Mouse (Mus musculus): Measurements from ENCODE around the gene Hist2h3c1.

Gene Hist2h3c1

GRCm38 (mm10) chr3:96255926-96256593, 9.6 kb downstream of the Hist2h3c1 start:
- no peak for DNase-seq (ENCODE audit: low read depth, low spot score)

GRCm38 (mm10) chr3:96257190-96257589, 10.7 kb downstream of the Hist2h3c1 start:
- no peak for DNase-seq (ENCODE audit: low read depth, low spot score)

GRCm38 (mm10) chr3:96260220-96260619, 13.7 kb downstream of the Hist2h3c1 start:
- no peak for DNase-seq (ENCODE audit: low read depth, low spot score)

DNA sequence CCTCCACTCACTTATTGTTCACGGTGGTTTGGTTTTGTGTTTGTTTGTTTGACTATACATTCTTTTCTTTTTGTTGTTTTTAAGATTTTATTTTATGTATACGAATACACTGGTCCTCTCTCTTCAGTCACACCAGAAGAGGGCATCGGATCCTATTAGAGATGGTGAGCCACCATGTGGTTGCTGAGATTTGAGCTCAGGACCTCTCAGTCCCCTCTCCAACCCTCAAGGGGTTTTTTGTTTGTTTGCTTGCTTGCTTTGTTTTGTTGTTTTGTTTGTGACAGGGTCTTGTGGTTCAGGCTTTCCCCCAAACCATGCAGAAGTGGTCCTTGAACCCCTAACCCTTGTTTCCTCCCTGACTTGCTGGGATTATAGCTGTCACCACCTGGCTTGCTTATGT, 15.1 kb downstream of the Hist2h3c1 start:
- no peak for DNase-seq (ENCODE audit: low read depth, low spot score)

GRCm38 (mm10) chr3:96262216-96262875, 15.9 kb downstream of the Hist2h3c1 start:
- DNase-seq (ENCODE audit: low read depth, low spot score), result peak; percentile 81

- peak; percentile 95 for DNase-seq (ENCODE audit: low read depth, low spot score)
Measured at GRCm38 (mm10) chr3:96262979-96263550, 16.6 kb downstream of the Hist2h3c1 start, which contains the start of gene Hist2h4. Gene Hist2h4 (minus strand): TSS chr3:96263311.

- DNase-seq (ENCODE audit: low read depth, low spot score), result no peak
Measured at GRCm38 (mm10) chr3:96263558-96264403, 17.3 kb downstream of the Hist2h3c1 start.

DNA sequence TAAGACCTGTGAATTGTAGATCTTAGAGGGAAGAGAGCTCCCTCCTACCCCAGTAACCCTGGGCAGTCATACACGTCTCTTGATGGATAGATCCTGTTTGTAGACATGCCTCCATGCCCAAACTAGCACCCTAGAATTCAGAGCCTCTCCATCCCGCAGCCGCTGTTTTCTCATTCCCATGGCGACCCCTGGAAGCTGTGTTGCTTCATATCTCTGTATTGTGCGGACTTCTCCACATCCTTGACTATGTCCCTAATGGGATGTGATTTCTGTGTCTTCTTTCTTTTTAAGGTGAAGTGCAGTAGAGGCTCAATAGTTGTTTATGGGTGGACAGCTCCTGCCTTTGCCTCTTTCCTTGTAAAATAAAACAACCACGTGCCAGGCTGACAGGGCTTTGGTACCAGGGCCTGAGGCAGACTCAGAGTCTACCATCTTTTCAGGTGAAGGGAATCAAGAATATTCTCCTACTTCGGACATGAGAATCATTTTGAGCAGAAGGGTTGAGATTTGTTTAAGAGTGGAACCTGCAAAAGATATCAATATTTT, 18.0 kb downstream of the Hist2h3c1 start:
- no peak for DNase-seq (ENCODE audit: low read depth, low spot score)

- DNase-seq (ENCODE audit: low read depth, low spot score), result no peak
Measured at GRCm38 (mm10) chr3:96266132-96266710, 19.7 kb downstream of the Hist2h3c1 start.

DNA sequence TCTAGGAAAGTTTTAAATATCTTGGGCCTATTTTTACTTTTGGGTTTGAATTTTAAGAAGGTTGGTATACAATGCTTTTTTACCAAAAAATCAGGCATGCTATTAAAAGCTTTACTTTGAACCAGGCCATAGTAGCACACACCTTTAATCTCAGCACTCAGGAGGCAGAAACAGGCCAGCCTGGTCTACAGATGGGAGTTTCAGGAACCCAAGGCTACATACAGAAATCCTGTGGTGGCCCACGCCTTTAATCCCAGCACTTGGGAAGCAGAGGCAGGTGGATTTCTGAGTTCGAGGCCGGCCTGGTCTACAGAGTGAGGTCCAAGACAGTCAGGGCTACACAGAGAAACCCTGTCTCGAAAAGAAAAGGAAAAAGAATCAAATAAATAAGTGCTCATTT, 21.1 kb downstream of the Hist2h3c1 start:
- no peak for DNase-seq (ENCODE audit: low read depth, low spot score)

GRCm38 (mm10) chr3:96268051-96268775, 21.7 kb downstream of the Hist2h3c1 start, which contains the start of gene Hist2h3b:
Gene Hist2h3b (plus strand): TSS chr3:96268654.
- peak; percentile 83 for DNase-seq (ENCODE audit: low read depth, low spot score)

DNA sequence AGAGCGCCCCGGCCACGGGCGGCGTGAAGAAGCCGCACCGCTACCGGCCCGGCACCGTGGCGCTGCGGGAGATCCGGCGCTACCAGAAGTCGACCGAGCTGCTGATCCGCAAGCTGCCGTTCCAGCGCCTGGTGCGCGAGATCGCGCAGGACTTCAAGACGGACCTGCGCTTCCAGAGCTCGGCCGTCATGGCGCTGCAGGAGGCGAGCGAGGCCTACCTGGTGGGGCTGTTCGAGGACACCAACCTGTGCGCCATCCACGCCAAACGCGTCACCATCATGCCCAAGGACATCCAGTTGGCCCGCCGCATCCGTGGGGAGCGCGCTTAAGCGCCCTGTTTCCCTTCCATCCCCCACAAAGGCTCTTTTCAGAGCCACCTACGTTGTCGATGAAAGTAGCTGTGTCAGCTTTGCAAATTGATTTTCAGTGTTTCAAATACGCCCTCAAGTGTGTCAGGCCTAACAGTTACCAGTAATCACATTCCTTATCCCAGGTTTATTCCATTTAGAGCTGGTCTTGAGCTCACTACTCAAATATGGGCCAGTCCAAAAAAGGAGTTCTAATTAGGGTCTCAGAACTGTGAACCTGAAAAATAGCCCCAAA, 22.4 kb downstream of the Hist2h3c1 start:
- peak; percentile 74 for DNase-seq (ENCODE audit: low read depth, low spot score)

GRCm38 (mm10) chr3:96269511-96270474, 23.3 kb downstream of the Hist2h3c1 start, which contains the start of gene Hist2h2bb:
Gene Hist2h2bb (plus strand): TSS chr3:96269752.
- DNase-seq (ENCODE audit: low read depth, low spot score), result peak; percentile 97

GRCm38 (mm10) chr3:96273591-96274465, 27.3 kb downstream of the Hist2h3c1 start:
- peak; percentile 85 for DNase-seq (ENCODE audit: low read depth, low spot score)

DNA sequence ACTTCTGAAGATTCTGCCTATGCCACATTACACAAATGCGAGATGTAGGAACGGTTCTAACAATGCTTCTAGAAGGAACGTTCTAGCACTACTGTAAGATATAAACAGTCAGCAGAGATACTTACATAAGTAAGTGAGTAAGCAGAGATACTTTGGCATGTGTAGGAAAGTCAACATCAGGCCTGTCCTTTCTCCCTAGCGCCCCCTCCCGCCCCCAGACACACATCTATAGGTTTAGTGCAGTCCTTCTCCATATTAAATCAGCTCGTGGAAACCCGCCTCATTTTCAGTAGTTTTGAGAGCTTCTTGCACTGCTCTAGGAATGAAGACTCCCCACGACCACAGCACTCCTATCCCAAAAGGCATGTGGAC, 30.9 kb downstream of the Hist2h3c1 start:
- DNase-seq (ENCODE audit: low read depth, low spot score), result peak; percentile 75

DNA sequence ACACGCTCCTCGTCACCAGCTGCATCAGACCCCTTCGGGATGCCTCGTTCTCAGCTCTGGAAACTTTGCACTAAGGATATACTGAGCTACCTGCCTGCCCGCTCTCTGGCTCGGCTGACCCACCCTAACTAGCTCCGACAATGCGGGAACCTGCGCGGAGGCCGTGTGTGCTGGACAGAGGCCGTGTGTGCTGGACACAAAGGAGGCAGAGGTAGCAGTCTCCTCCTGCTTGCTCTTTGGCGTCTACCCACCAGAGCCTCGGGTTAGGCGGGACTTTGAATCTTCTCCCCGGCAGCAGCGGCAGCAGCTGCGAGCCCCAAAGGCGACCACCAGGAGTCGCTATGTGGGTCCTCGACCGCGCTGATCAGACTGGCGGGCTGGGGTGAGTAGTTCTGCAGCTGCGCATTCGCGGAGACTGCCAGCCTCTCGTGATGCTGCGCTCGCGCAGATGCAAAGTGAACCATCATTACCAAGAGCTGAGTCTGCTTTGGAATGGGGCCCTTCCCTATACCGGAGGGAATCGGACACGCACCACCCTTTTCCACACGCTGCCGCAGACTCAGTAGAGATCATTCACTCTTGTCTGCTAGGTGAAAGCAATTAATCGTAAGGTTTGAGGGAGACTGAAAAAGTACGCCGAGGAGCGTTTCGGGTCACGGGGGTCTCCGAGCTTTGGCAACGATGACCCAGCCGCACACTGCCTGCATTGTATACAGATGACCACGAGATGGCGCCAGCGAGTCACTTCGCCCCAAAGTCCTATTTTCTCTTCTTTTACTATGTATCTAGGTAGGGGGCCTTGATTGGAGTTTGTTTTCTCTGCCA, 31.5 kb downstream of the Hist2h3c1 start:
- DNase-seq (ENCODE audit: low read depth, low spot score), result peak; percentile 96

GRCm38 (mm10) chr3:96280660-96281059, 34.2 kb downstream of the Hist2h3c1 start:
- no peak for DNase-seq (ENCODE audit: low read depth, low spot score)

Measured in CD4-positive helper T cell, adult 2 months (primary cell).